Mouse (Mus musculus): ENCODE data around the gene 4632433K11Rik. TPM values are rescaled to one million over a fixed set of nuclear protein-coding genes. Genes with fewer than 3 reads are reported as not detected.

Gene 4632433K11Rik
- polyA plus RNA-seq, 1 experiment from 2014 or later, result not detected

DNA sequence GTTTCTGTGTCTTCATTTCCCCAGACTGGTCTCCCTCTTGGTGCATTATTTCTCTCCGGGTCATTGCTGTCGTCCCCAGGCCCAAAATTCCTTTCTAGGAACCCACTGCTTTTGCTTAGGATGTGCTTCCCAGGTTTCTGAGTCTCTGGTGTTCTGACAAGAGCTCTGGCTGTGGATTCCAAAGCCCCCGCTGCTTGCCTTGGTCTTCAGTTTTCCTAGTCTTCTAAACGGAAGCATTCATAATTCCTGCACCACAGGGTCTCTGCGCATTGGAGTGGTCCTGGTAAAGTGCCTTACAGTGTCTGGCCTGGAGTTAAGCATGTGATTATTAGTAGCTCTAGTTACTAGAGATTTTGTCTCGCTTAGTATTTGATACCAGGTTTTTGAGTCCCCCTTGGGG is 46.9 kb downstream of the 4632433K11Rik start:
- peak overlapping the region; percentile 74 for H3K4me2 ChIP-seq
- H3K36me3 ChIP-seq, result peaks cover 53% of the 10 kb centered on the region
- H3K4me3 ChIP-seq, result peak overlapping the region; percentile 99
- no peak for ATAC-seq (ENCODE audit: insufficient number of reproducible peaks, insufficient read depth, low FRiP score, low TSS enrichment, low read depth)
- H3K4me1 ChIP-seq, result peaks cover 12% of the 10 kb centered on the region
- H3K27me3 ChIP-seq, result no peaks in the 10 kb centered on the region
- 8% methylated on average over 6 of the region's 6 CpGs for WGBS
- H3K27ac ChIP-seq, result peak overlapping the region; percentile 93
- no peaks in the 10 kb centered on the region for H3K9me3 ChIP-seq
- peak overlapping the region; percentile 97 for H3K9ac ChIP-seq

GRCm38 (mm10) chr7:5081241-5081640 is 47.3 kb downstream of the 4632433K11Rik start:
- peaks cover 55% of the 10 kb centered on the region for H3K36me3 ChIP-seq
- 69% methylated on average over 6 of the region's 6 CpGs for WGBS

DNA sequence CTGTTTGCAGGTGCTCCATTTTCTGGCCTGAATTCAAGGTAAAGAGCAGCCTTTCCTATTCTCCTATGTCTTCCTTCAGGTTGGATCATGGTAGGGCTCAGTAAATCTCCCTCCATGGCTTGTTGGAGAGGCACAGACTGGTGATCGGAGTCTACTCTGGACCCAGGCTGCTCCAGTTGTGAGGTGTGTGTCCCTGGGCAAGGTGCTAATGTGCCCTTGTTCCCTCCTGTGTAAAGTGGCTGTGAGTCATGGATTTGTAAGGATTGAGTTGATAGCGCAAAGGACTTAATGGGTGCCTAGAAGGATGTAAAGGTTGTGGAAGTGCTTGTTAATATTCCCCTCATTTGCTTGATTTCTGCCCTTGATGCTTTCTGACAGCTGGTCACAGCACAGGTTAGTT is 48.0 kb downstream of the 4632433K11Rik start:
- no peak overlapping the region for H3K27ac ChIP-seq
- H3K9ac ChIP-seq, result no peak overlapping the region; the same call in 1 of the 2 replicates
- H3K4me1 ChIP-seq, result peaks cover 12% of the 10 kb centered on the region
- no peaks in the 10 kb centered on the region for H3K27me3 ChIP-seq
- H3K4me3 ChIP-seq, result peak overlapping the region; percentile 99; the same call in 1 of the 2 replicates
- peaks cover 52% of the 10 kb centered on the region for H3K36me3 ChIP-seq
- ATAC-seq (ENCODE audit: insufficient number of reproducible peaks, insufficient read depth, low FRiP score, low TSS enrichment, low read depth), result no peak
- peak overlapping the region; percentile 74 for H3K4me2 ChIP-seq
- no peaks in the 10 kb centered on the region for H3K9me3 ChIP-seq
- 96% methylated on average over 2 of the region's 2 CpGs for WGBS

More at GRCm38 (mm10) chr7:5081241-5081640, 47.3 kb downstream of the 4632433K11Rik start:
- Histone ChIP-seq H3K9ac (peak overlapping the region; percentile 97), H3K4me1 (peaks cover 12% of the 10 kb centered on the region), H3K4me3 (peak overlapping the region; percentile 99), H3K9me3 (no peaks in the 10 kb centered on the region), H3K4me2 (peak overlapping the region; percentile 74), H3K27ac (no peak overlapping the region), H3K27me3 (no peaks in the 10 kb centered on the region)
- no peak for ATAC-seq (ENCODE audit: insufficient number of reproducible peaks, insufficient read depth, low FRiP score, low TSS enrichment, low read depth)

DNA sequence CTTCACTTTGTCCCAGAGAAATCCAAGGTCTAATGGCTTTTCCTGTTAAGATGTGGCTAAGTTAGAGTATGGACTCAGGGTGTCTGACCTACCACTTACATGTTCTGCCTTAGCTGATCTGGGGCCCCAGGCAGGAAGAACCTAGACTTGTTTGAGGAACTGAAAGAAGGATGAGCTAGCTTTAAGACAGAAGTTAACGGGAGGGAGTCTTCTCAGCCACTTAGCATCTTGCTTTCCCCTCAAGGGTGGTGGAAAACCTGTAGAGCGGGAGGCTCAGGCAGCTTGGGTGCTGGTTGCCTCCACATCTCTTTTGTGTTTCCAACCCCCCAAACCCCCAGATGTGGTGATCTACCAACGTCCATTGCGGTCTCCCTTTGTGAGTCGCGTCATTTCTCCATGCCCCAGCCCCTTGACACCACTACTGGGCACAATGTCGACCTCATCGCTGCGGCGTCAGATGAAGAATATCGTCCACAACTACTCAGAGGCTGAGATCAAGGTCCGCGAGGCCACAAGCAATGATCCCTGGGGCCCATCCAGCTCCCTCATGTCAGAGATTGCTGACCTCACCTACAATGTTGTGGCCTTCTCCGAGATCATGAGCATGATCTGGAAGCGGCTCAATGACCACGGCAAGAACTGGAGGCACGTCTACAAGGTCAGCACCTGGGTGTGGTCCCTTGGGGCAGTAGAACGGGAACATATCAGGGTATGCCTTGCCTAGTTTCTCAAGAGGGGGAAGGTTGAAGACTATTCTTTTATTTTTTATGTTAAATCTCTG is 49.6 kb downstream of the 4632433K11Rik start:
- Histone ChIP-seq H3K4me1 (peaks cover 12% of the 10 kb centered on the region), H3K9me3 (no peaks in the 10 kb centered on the region), H3K27me3 (no peaks in the 10 kb centered on the region), H3K27ac (no peak overlapping the region), H3K36me3 (peaks cover 41% of the 10 kb centered on the region), H3K4me3 (no peak overlapping the region), H3K9ac (no peak overlapping the region), H3K4me2 (no peak overlapping the region)
- WGBS, result 92% methylated on average over 18 of the region's 18 CpGs
- ATAC-seq (ENCODE audit: insufficient number of reproducible peaks, insufficient read depth, low FRiP score, low TSS enrichment, low read depth), result no peak

Other genes starting within 250 kb of the 4632433K11Rik start
- gene Tmem238, start 244.5 kb upstream of the 4632433K11Rik start, polyA plus RNA-seq (2015; fragmentation: Nextera tagmentation; extraction: Ambion mirVana), result 6.3 and 7.2 TPM in 2 replicates
- 335 and 398 TPM in 2 replicates for gene Rpl28, start 241.2 kb upstream of the 4632433K11Rik start, polyA plus RNA-seq (2015; fragmentation: Nextera tagmentation; extraction: Ambion mirVana)
- gene Ube2s, start 221.5 kb upstream of the 4632433K11Rik start, polyA plus RNA-seq (2015; fragmentation: Nextera tagmentation; extraction: Ambion mirVana), result 347 and 400 TPM in 2 replicates
- gene Shisa7, start 189.4 kb upstream of the 4632433K11Rik start, polyA plus RNA-seq (2015; fragmentation: Nextera tagmentation; extraction: Ambion mirVana), result 0.39 and 0.63 TPM in 2 replicates
- 5.9 and 6.5 TPM in 2 replicates for gene Isoc2b, start 163.9 kb upstream of the 4632433K11Rik start, polyA plus RNA-seq (2015; fragmentation: Nextera tagmentation; extraction: Ambion mirVana)
- 1.3 TPM in 2 replicates for gene Isoc2a, start 157.0 kb upstream of the 4632433K11Rik start, polyA plus RNA-seq (2015; fragmentation: Nextera tagmentation; extraction: Ambion mirVana)
- 0.15 TPM in 1 of 2 replicates, not detected in the other for gene Gm36210, start 127.6 kb upstream of the 4632433K11Rik start, polyA plus RNA-seq (2015; fragmentation: Nextera tagmentation; extraction: Ambion mirVana)
- gene Zfp628, start 118.9 kb upstream of the 4632433K11Rik start, polyA plus RNA-seq (2015; fragmentation: Nextera tagmentation; extraction: Ambion mirVana), result 4.3 and 4.8 TPM in 2 replicates
- 3.3 and 4.6 TPM in 2 replicates for gene Nat14, start 112.1 kb upstream of the 4632433K11Rik start, polyA plus RNA-seq (2015; fragmentation: Nextera tagmentation; extraction: Ambion mirVana)
- 0.51 and 0.62 TPM in 2 replicates for gene Ssc5d, start 108.3 kb upstream of the 4632433K11Rik start, polyA plus RNA-seq (2015; fragmentation: Nextera tagmentation; extraction: Ambion mirVana)
- 0.18 TPM in 1 of 2 replicates, not detected in the other for gene Sbk2, start 69.7 kb upstream of the 4632433K11Rik start, polyA plus RNA-seq (2015; fragmentation: Nextera tagmentation; extraction: Ambion mirVana)
- 0.08 TPM in 1 of 2 replicates, not detected in the other for gene Sbk3, start 63.0 kb upstream of the 4632433K11Rik start, polyA plus RNA-seq (2015; fragmentation: Nextera tagmentation; extraction: Ambion mirVana)
- gene Zfp579, start 38.0 kb upstream of the 4632433K11Rik start, polyA plus RNA-seq (2015; fragmentation: Nextera tagmentation; extraction: Ambion mirVana), result 38.4 and 42.0 TPM in 2 replicates
- gene Zfp524, start 19.7 kb upstream of the 4632433K11Rik start, polyA plus RNA-seq (2015; fragmentation: Nextera tagmentation; extraction: Ambion mirVana), result 10.3 and 12.0 TPM in 2 replicates
- 45.7 and 47.9 TPM in 2 replicates for gene Fiz1, start 19.4 kb upstream of the 4632433K11Rik start, polyA plus RNA-seq (2015; fragmentation: Nextera tagmentation; extraction: Ambion mirVana)
- gene Gm44973, start 18.6 kb upstream of the 4632433K11Rik start, polyA plus RNA-seq (2015; fragmentation: Nextera tagmentation; extraction: Ambion mirVana), result 1.2 TPM in 1 of 2 replicates, not detected in the other
- gene Zfp865, start 13.7 kb upstream of the 4632433K11Rik start, polyA plus RNA-seq (2015; fragmentation: Nextera tagmentation; extraction: Ambion mirVana), result 7.7 and 7.9 TPM in 2 replicates
- 46.1 and 55.4 TPM in 2 replicates for gene Ccdc106, start 13.6 kb upstream of the 4632433K11Rik start, polyA plus RNA-seq (2015; fragmentation: Nextera tagmentation; extraction: Ambion mirVana)
- gene Zfp784, start 4.3 kb downstream of the 4632433K11Rik start, polyA plus RNA-seq (2015; fragmentation: Nextera tagmentation; extraction: Ambion mirVana), result 5.6 and 5.9 TPM in 2 replicates
- 44.7 and 45.9 TPM in 2 replicates for gene Zfp580, start 17.4 kb downstream of the 4632433K11Rik start, polyA plus RNA-seq (2015; fragmentation: Nextera tagmentation; extraction: Ambion mirVana)
- 137 and 155 TPM in 2 replicates for gene U2af2, start 28.0 kb downstream of the 4632433K11Rik start, polyA plus RNA-seq (2015; fragmentation: Nextera tagmentation; extraction: Ambion mirVana)
- gene Epn1, start 46.1 kb downstream of the 4632433K11Rik start, polyA plus RNA-seq (2015; fragmentation: Nextera tagmentation; extraction: Ambion mirVana), result 63.8 and 70.5 TPM in 2 replicates
- gene Rfpl4, start 82.8 kb downstream of the 4632433K11Rik start, polyA plus RNA-seq (2015; fragmentation: Nextera tagmentation; extraction: Ambion mirVana), result not detected in 2 replicates
- gene Rasl2-9, start 91.8 kb downstream of the 4632433K11Rik start, polyA plus RNA-seq (2015; fragmentation: Nextera tagmentation; extraction: Ambion mirVana), result 0.35 and 0.80 TPM in 2 replicates
- gene Vmn1r55, start 115.6 kb downstream of the 4632433K11Rik start, polyA plus RNA-seq (2015; fragmentation: Nextera tagmentation; extraction: Ambion mirVana), result 0.03 TPM in 1 of 2 replicates, not detected in the other
- gene Vmn1r56, start 162.6 kb downstream of the 4632433K11Rik start, polyA plus RNA-seq (2015; fragmentation: Nextera tagmentation; extraction: Ambion mirVana), result not detected in 2 replicates
- not detected in 2 replicates for gene Vmn1r57, start 184.4 kb downstream of the 4632433K11Rik start, polyA plus RNA-seq (2015; fragmentation: Nextera tagmentation; extraction: Ambion mirVana)

Data from embryonic facial prominence, embryonic 13.5 days (tissue).